Mouse (Mus musculus): ENCODE results near the gene Igf2r. TPM values are rescaled to one million over a fixed set of nuclear protein-coding genes. Genes with fewer than 3 reads are reported as not detected.

Igf2r gene
- total and polyA plus RNA-seq, 3 experiments: 25.6 to 61.8 (median 34.6) TPM

DNA sequence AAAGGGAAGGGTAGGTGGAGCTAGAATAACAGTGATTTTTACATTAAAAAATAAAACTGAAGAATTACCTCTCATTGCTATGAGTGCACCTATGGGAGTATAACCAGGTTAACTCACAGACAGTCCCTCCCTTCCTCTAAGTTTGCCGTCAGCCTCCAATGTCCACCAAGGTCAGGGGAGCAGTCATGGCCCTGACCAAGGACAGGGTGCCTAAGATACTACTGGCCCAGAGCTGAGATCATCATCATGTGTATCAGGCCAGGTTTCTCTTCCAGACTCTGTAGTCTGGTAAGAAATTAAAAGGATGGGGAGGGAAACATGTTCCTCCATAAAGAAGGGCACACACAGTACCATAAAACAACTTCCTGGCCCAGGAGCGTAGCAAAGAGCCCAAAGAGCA lies 58.5 kb downstream of the Igf2r start:
- peaks cover 59 to 92% of the 10 kb centered on the region in 2 experiments for H3K36me3 ChIP-seq (replicated peaks in 1 of 2; ENCODE audit: control insufficient read depth in 1 of 2, insufficient read depth in 1 of 2, low read length in 1 of 2)
- no peak overlapping the region for H3K4me3 ChIP-seq (replicated peaks in 1 of 3; ENCODE audit: low read depth in 2 of 3, low read length in 2 of 3, poor library complexity in 1 of 3)

DNA sequence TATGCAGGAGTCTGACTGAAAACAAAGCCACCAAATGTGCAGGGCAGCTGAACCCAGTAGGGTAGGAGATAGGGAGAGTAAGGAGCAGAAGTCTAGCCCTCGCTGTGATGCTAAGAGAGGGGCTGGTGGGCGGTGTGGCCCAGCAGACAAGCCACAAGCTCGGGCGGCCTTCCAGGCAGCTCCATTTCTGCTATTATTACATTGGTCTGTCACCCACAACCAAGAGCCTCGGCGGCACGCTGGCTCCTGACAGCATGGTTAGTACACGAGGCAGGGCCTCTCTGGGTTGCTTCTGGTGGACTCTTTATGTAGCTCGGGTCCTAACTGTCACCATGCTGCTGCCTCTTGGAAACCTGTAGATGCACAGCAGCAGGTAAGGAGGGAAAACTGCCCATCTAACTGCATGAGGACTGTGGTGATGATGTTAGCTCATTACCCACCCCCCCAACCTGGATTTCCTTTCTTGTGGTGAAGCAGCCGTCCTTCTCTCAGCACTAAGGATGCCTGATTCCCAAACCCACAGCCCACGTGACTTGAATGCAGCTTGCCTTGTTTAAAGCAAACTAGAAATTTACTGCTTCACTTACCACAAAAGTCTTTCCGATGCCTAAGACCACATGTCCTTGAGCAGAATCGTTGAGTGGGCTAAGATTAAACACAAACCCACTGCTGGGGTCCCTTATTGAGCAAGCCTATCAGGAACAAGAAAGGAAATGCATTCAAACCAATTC lies 59.2 kb downstream of the Igf2r start:
- no peaks in the 10 kb centered on the region for H3K27me3 ChIP-seq (replicated peaks)
- dilution Hi-C loops (cut with MboI; ENCODE audit: extremely low pct_ligation_motif_present, extremely low pct_unique_long_range_greater_than_20kb, low sequenced_read_pairs) (no loop called here), in situ Hi-C loops (cut with MboI; ENCODE audit: low pct_ligation_motif_present, low pct_unique_long_range_greater_than_20kb, low sequenced_read_pairs) (no loop called here)
- no peak overlapping the region for H3K9ac ChIP-seq (ENCODE audit: insufficient read depth, low read depth)
- no peaks in the 10 kb centered on the region for H3K79me2 ChIP-seq (replicated peaks; ENCODE audit: control insufficient read depth, extremely low read depth, insufficient read depth, poor library complexity, severe bottlenecking)
- no peak for TF ChIP-seq E2F4 (IDR thresholded peaks at IDR 0.05; ENCODE audit: insufficient replicate concordance, low read depth, low read length)
- TF ChIP-seq JUN (IDR thresholded peaks at IDR 0.05; ENCODE audit: insufficient read depth, low read depth, low read length): no peak
- TF ChIP-seq RCOR1 (conservative IDR thresholded peaks at IDR 0.05; ENCODE audit: low read depth, low read length): no peak
- TF ChIP-seq POLR2AphosphoS2 (IDR thresholded peaks at IDR 0.05; ENCODE audit: low read depth, low read length): no peak
- no peak for TF ChIP-seq ZKSCAN1 (IDR thresholded peaks at IDR 0.05; ENCODE audit: borderline replicate concordance, low read depth, low read length)
- TF ChIP-seq NELFE (IDR thresholded peaks at IDR 0.05; ENCODE audit: low read depth, low read length): no peak
- TF ChIP-seq NRF1 (IDR thresholded peaks at IDR 0.05; ENCODE audit: low read depth, low read length): no peak
- no peak for TF ChIP-seq MAX (IDR thresholded peaks at IDR 0.05; ENCODE audit: low read length)
- TF ChIP-seq CHD1 (IDR thresholded peaks at IDR 0.05; ENCODE audit: low read depth, low read length): no peak
- TF ChIP-seq IRF4 (IDR thresholded peaks at IDR 0.05; ENCODE audit: low read depth, low read length): no peak
- no peak for TF ChIP-seq POLR2A (IDR thresholded peaks at IDR 0.05; ENCODE audit: low read depth, low read length)
- no peak for TF ChIP-seq KAT2A (IDR thresholded peaks at IDR 0.05; ENCODE audit: insufficient replicate concordance, low read length)
- no peak for TF ChIP-seq USF1 (IDR thresholded peaks at IDR 0.05; ENCODE audit: low read depth, low read length)
- TF ChIP-seq GABPA (IDR thresholded peaks at IDR 0.05; ENCODE audit: insufficient replicate concordance, low read depth, low read length): no peak
- TF ChIP-seq ZC3H11A (IDR thresholded peaks at IDR 0.05; ENCODE audit: low read depth, low read length): no peak
- no peak for TF ChIP-seq TCF12 (IDR thresholded peaks at IDR 0.05; ENCODE audit: low read depth, low read length)
- H3K27ac ChIP-seq (ENCODE audit: insufficient read depth, low read depth): no peak overlapping the region
- no peak overlapping the region for H3K4me3 ChIP-seq (replicated peaks in 1 of 3; ENCODE audit: low read depth in 2 of 3, low read length in 2 of 3, poor library complexity in 1 of 3)
- H3K4me2 ChIP-seq (ENCODE audit: insufficient read depth, low read depth, poor library complexity, severe bottlenecking): no peak overlapping the region
- DNase-seq (ENCODE audit: extremely low read depth): no peak
- no peaks in the 10 kb centered on the region for H3K9me3 ChIP-seq (replicated peaks; ENCODE audit: low read length)
- H3K36me3 ChIP-seq (replicated peaks in 1 of 2; ENCODE audit: control insufficient read depth in 1 of 2, insufficient read depth in 1 of 2, low read length in 1 of 2): peaks cover 54 to 91% of the 10 kb centered on the region in 2 experiments
- H3K4me1 ChIP-seq (ENCODE audit: control insufficient read depth in 1 of 2, insufficient read depth in 2 of 2): no peaks in the 10 kb centered on the region

More for the DNA sequence above, 58.5 kb downstream of the Igf2r start:
- H3K4me1 ChIP-seq (ENCODE audit: control insufficient read depth in 1 of 2, insufficient read depth in 2 of 2): no peaks in the 10 kb centered on the region
- no peak overlapping the region for H3K4me2 ChIP-seq (ENCODE audit: insufficient read depth, low read depth, poor library complexity, severe bottlenecking)
- no peaks in the 10 kb centered on the region for H3K9me3 ChIP-seq (replicated peaks; ENCODE audit: low read length)
- TF ChIP-seq E2F4 (IDR thresholded peaks at IDR 0.05; ENCODE audit: insufficient replicate concordance, low read depth, low read length) (no peak), ZNF384 (IDR thresholded peaks at IDR 0.05; ENCODE audit: low read depth, low read length) (no peak), SMC3 (IDR thresholded peaks at IDR 0.05; ENCODE audit: low read depth, low read length) (no peak), UBTF (IDR thresholded peaks at IDR 0.05; ENCODE audit: low read depth, low read length) (no peak)
- no peak overlapping the region for H3K27ac ChIP-seq (ENCODE audit: insufficient read depth, low read depth)
- H3K79me2 ChIP-seq (replicated peaks; ENCODE audit: control insufficient read depth, extremely low read depth, insufficient read depth, poor library complexity, severe bottlenecking): no peaks in the 10 kb centered on the region
- no peak for DNase-seq (ENCODE audit: extremely low read depth)
- in situ Hi-C loops (cut with MboI; ENCODE audit: low pct_ligation_motif_present, low pct_unique_long_range_greater_than_20kb, low sequenced_read_pairs) (no loop called here), dilution Hi-C loops (cut with MboI; ENCODE audit: extremely low pct_ligation_motif_present, extremely low pct_unique_long_range_greater_than_20kb, low sequenced_read_pairs) (no loop called here)
- no peak overlapping the region for H3K9ac ChIP-seq (ENCODE audit: insufficient read depth, low read depth)
- no peaks in the 10 kb centered on the region for H3K27me3 ChIP-seq (replicated peaks)
